In genomic region chr14:46418371-46419097, GRCm38 (mm10) we compare ENCODE assay signal across 21 mouse cellular contexts. TPM values are rescaled to one million over a fixed set of nuclear protein-coding genes. Genes with fewer than 3 reads are reported as not detected.
DNase-seq lines count a peak whose midpoint lies in the region; ATAC-seq lines count a peak whose summit lies in the region.
"Had no signal": no experiment of that assay in that cellular context is flagged by ENCODE, and none has a peak within 500 bp of the region (broad histone marks: within the 10 kb centered on the region; RNA-seq: fewer than 3 reads in every experiment).

No protein-coding gene starts in this region.

- H3K4me3 ChIP-seq in kidney, embryonic 15.5 days (replicated peaks): no peak overlapping the region
- H3K4me3 ChIP-seq in forebrain, embryonic 16.5 days (replicated peaks; ENCODE audit: low read length): no peak overlapping the region
- no peak overlapping the region for H3K4me3 ChIP-seq in midbrain, embryonic 14.5 days (replicated peaks; ENCODE audit: low read depth, low read length)
- H3K4me3 ChIP-seq: embryonic facial prominence, embryonic 13.5 days; intestine, embryonic 15.5 days; stomach, embryonic 15.5 days had no signal

- no peak overlapping the region for H3K9ac ChIP-seq in kidney, embryonic 15.5 days
- no peak overlapping the region for H3K9ac ChIP-seq in forebrain, embryonic 16.5 days (replicated peaks; ENCODE audit: low read depth, low read length)
- no peak overlapping the region for H3K9ac ChIP-seq in midbrain, embryonic 14.5 days (replicated peaks; ENCODE audit: low read length)
- H3K9ac ChIP-seq: embryonic facial prominence, embryonic 13.5 days; intestine, embryonic 15.5 days; stomach, embryonic 15.5 days had no signal

- WGBS in kidney, embryonic 15.5 days: 72% methylated on average over 15 of the region's 15 CpGs
- 28% methylated on average over 15 of the region's 15 CpGs for WGBS in forebrain, embryonic 16.5 days
- 44% methylated on average over 15 of the region's 15 CpGs for WGBS in midbrain, embryonic 14.5 days

- peaks cover 15% of the 10 kb centered on the region for H3K4me1 ChIP-seq in kidney, embryonic 15.5 days
- peaks cover 9% of the 10 kb centered on the region for H3K4me1 ChIP-seq in forebrain, embryonic 16.5 days (replicated peaks; ENCODE audit: control insufficient read depth, insufficient read depth, low read length)
- no peaks in the 10 kb centered on the region; the same call in 1 of the 2 replicates for H3K4me1 ChIP-seq in midbrain, embryonic 14.5 days (ENCODE audit: control insufficient read depth, insufficient read depth, low read length)
- H3K4me1 ChIP-seq: intestine, embryonic 15.5 days; stomach, embryonic 15.5 days had no signal

- intact Hi-C loops in left cerebral cortex, postnatal 25 days (cut with DNase I): no loop called here

- peak; percentile 64 for DNase-seq in embryo, embryonic 10 days (ENCODE audit: low spot score)
- no peak for DNase-seq in embryo, embryonic 9.5 days (ENCODE audit: extremely low spot score)
- DNase-seq in kidney, adult 9 months: no peak
- DNase-seq in midbrain, embryonic 14.5 days: peak; percentile 51
- DNase-seq in adrenal gland, postnatal 10 days: no peak
- DNase-seq in left cerebral cortex, postnatal 25 days (ENCODE audit: low spot score in 2 of 2): no peak
- DNase-seq: cerebellum, adult 2 months; heart, adult 18-20 months; lung, postnatal 10 days; right cerebral cortex, postnatal 4 days; thymus, postnatal 14 days had no signal

- H3K27ac ChIP-seq in kidney, embryonic 15.5 days: peak overlapping the region; percentile 22; the same call in 1 of the 2 replicates
- no peak overlapping the region for H3K27ac ChIP-seq in forebrain, embryonic 16.5 days (ENCODE audit: low read length)
- H3K27ac ChIP-seq in midbrain, embryonic 14.5 days (replicated peaks; ENCODE audit: low read depth, low read length): no peak overlapping the region
- H3K27ac ChIP-seq: embryonic facial prominence, embryonic 13.5 days; intestine, embryonic 15.5 days; stomach, embryonic 15.5 days had no signal

- H3K4me2 ChIP-seq in kidney, embryonic 15.5 days: no peak overlapping the region
- no peak overlapping the region for H3K4me2 ChIP-seq in forebrain, embryonic 16.5 days (ENCODE audit: low read length)
- H3K4me2 ChIP-seq in midbrain, embryonic 14.5 days (ENCODE audit: low read length): no peak overlapping the region
- H3K4me2 ChIP-seq: embryonic facial prominence, embryonic 13.5 days; intestine, embryonic 15.5 days; stomach, embryonic 15.5 days had no signal

- ATAC-seq in kidney, embryonic 15.5 days (replicated peaks; ENCODE audit: low FRiP score): peak; percentile 62
- peak; percentile 39; the same call in 1 of the 2 replicates for ATAC-seq in forebrain, embryonic 16.5 days
- peak; percentile 53; the same call in 1 of the 2 replicates for ATAC-seq in midbrain, embryonic 14.5 days (ENCODE audit: low FRiP score, low TSS enrichment)
- ATAC-seq: activated CD4-positive, CD25-positive, alpha-beta regulatory T cell, adult 4 months; intestine, embryonic 15.5 days had no signal

- no peaks in the 10 kb centered on the region for H3K27me3 ChIP-seq in kidney, embryonic 15.5 days
- peaks cover 3% of the 10 kb centered on the region; the same call in 1 of the 2 replicates for H3K27me3 ChIP-seq in forebrain, embryonic 16.5 days (replicated peaks; ENCODE audit: control insufficient read depth, insufficient read depth, low read length)
- no peaks in the 10 kb centered on the region for H3K27me3 ChIP-seq in midbrain, embryonic 14.5 days (ENCODE audit: control insufficient read depth, insufficient read depth, low read length)
- H3K27me3 ChIP-seq: embryonic facial prominence, embryonic 13.5 days; intestine, embryonic 15.5 days; stomach, embryonic 15.5 days had no signal

- H3K9me3 ChIP-seq in kidney, embryonic 15.5 days (replicated peaks): no peaks in the 10 kb centered on the region
- H3K9me3 ChIP-seq in forebrain, embryonic 16.5 days (ENCODE audit: control insufficient read depth, low read length): no peaks in the 10 kb centered on the region
- no peaks in the 10 kb centered on the region for H3K9me3 ChIP-seq in midbrain, embryonic 14.5 days (ENCODE audit: control insufficient read depth, low read length)
- H3K9me3 ChIP-seq: embryonic facial prominence, embryonic 13.5 days; G1E; intestine, embryonic 15.5 days; stomach, embryonic 15.5 days had no signal

- no peaks in the 10 kb centered on the region for H3K36me3 ChIP-seq in kidney, embryonic 15.5 days
- H3K36me3 ChIP-seq in forebrain, embryonic 16.5 days (ENCODE audit: control insufficient read depth, insufficient read depth): no peaks in the 10 kb centered on the region
- no peaks in the 10 kb centered on the region for H3K36me3 ChIP-seq in midbrain, embryonic 14.5 days (ENCODE audit: control insufficient read depth, insufficient read depth, low read length)
- H3K36me3 ChIP-seq: embryonic facial prominence, embryonic 13.5 days; G1E; intestine, embryonic 15.5 days; stomach, embryonic 15.5 days had no signal

RNA-seq across cellular contexts. Expression of gene Bmp4, which starts 28.1 kb away (rescaled TPM):
- polyA plus RNA-seq in kidney, embryonic 15.5 days (2015; fragmentation: Nextera tagmentation; extraction: Ambion mirVana): 36.3 and 40.8 TPM in 2 replicates
- polyA plus RNA-seq in forebrain, embryonic 16.5 days (2015; fragmentation: Nextera tagmentation; extraction: Ambion mirVana): 3.2 and 7.4 TPM in 2 replicates
- polyA plus RNA-seq in midbrain, embryonic 14.5 days (2014; fragmentation: Nextera tagmentation; extraction: Ambion mirVana): 1.2 and 1.7 TPM in 2 replicates
- 10 to 100 TPM in 1 of 2 experiments, 1 to 10 TPM in 1; 8.6 to 10.3 TPM for total RNA-seq in adrenal gland, postnatal 10 days (2021)
- 1 to 10 TPM; 7.1 to 8.5 TPM for total RNA-seq in left cerebral cortex, postnatal 25 days (2021)
- polyA plus RNA-seq: G1E had no signal

RNA-seq across cellular contexts. Expression of gene Gm15217, which starts 39.3 kb away (rescaled TPM):
- 1.1 and 1.2 TPM in 2 replicates for polyA plus RNA-seq in kidney, embryonic 15.5 days (2015; fragmentation: Nextera tagmentation; extraction: Ambion mirVana)
- not detected in 2 replicates for polyA plus RNA-seq in forebrain, embryonic 16.5 days (2015; fragmentation: Nextera tagmentation; extraction: Ambion mirVana)
- polyA plus RNA-seq in midbrain, embryonic 14.5 days (2014; fragmentation: Nextera tagmentation; extraction: Ambion mirVana): not detected in 2 replicates
- not detected for total RNA-seq in adrenal gland, postnatal 10 days (2021)
- not detected for total RNA-seq in left cerebral cortex, postnatal 25 days (2021)
- total RNA-seq: G1E; heart, adult 18-20 months; heart, postnatal 25 days; layer of hippocampus, postnatal 25 days; liver, adult 2 months had no signal
- polyA plus RNA-seq: activated CD4-positive, CD25-positive, alpha-beta regulatory T cell, adult 4 months; cerebellum, adult 2 months; G1E; liver, adult 2 months had no signal

Comparison
In these comparisons a context has a peak if more than half of its experiments do, and no peak if none do; other contexts are left out.
1. DNase-seq: peak in embryo, embryonic 10 days (single experiment) and midbrain, embryonic 14.5 days (single experiment); none in embryo, embryonic 9.5 days (single experiment), kidney, adult 9 months (single experiment), adrenal gland, postnatal 10 days (single experiment) and left cerebral cortex, postnatal 25 days (0 of 2).
2. Peak in every context shown above with its lines, with median percentiles within 50 percentile points of each other: ATAC-seq.